Mouse (Mus musculus): ENCODE data around the gene Svopl.

Gene Svopl

GRCm38 (mm10) chr6:38046838-38047237 is at the start of gene Svopl:
Gene Svopl, minus strand, starts transcription at chr6:38046996.
- DNase-seq = no peak

GRCm38 (mm10) chr6:38094701-38095100 is 47.9 kb upstream of the Svopl start:
- no peak for DNase-seq

- DNase-seq = no peak
Measured at GRCm38 (mm10) chr6:38092539-38092938, 45.7 kb upstream of the Svopl start.

- no peak for DNase-seq
Measured at GRCm38 (mm10) chr6:38087242-38088026, 40.6 kb upstream of the Svopl start.

- DNase-seq = no peak
Measured at GRCm38 (mm10) chr6:38083204-38083603, 36.4 kb upstream of the Svopl start.

- DNase-seq = peak; percentile 35 to 41
Measured at GRCm38 (mm10) chr6:38081727-38082341, 35.0 kb upstream of the Svopl start.

GRCm38 (mm10) chr6:38080364-38080763 is 33.6 kb upstream of the Svopl start:
- DNase-seq = no peak

- DNase-seq = no peak
Measured at GRCm38 (mm10) chr6:38073592-38073991, 26.8 kb upstream of the Svopl start.

GRCm38 (mm10) chr6:38072137-38072796 is 25.5 kb upstream of the Svopl start:
- peak; percentile 77 to 84 for DNase-seq

GRCm38 (mm10) chr6:38071256-38071655 is 24.5 kb upstream of the Svopl start:
- no peak for DNase-seq

GRCm38 (mm10) chr6:38066215-38066614 is 19.4 kb upstream of the Svopl start:
- peak; percentile 57 to 70 for DNase-seq

- DNase-seq = no peak
Measured at GRCm38 (mm10) chr6:38065501-38066122, 18.8 kb upstream of the Svopl start.

GRCm38 (mm10) chr6:38065122-38065500 is 18.3 kb upstream of the Svopl start:
- no peak for DNase-seq

GRCm38 (mm10) chr6:38064621-38065020 is 17.8 kb upstream of the Svopl start:
- no peak for DNase-seq

- DNase-seq = peak in 1 of 2 experiments; percentile 40
Measured at GRCm38 (mm10) chr6:38058805-38059204, 12.0 kb upstream of the Svopl start.

- DNase-seq = peak; percentile 54
Measured at GRCm38 (mm10) chr6:38055471-38056330, 8.9 kb upstream of the Svopl start.

- peak in 1 of 2 experiments; percentile 35 for DNase-seq
Measured at GRCm38 (mm10) chr6:38049601-38050000, 2.8 kb upstream of the Svopl start.

GRCm38 (mm10) chr6:38048800-38049561 is 2.2 kb upstream of the Svopl start:
- DNase-seq = peak; percentile 18 to 60

- no peak for DNase-seq
Measured at GRCm38 (mm10) chr6:38048003-38048402, 1.2 kb upstream of the Svopl start.

GRCm38 (mm10) chr6:38032801-38033566 is 13.8 kb downstream of the Svopl start:
- peak in 1 of 2 experiments; percentile 27 for DNase-seq

Measured in kidney, postnatal 36 days (tissue).